Mouse (Mus musculus) myocyte (in vitro differentiated cells): ENCODE measurements around the gene Lyz2.

Source experiments
- CEBPB ChIP-seq: IDR thresholded peaks from 2 replicates; pipeline ENCODE4 v1.6.1; 2011; ENCODE audit warnings: mild to moderate bottlenecking, moderate library complexity; ENCODE audit not compliant: poor library complexity, insufficient read depth, severe bottlenecking
- E2F4 ChIP-seq: IDR thresholded peaks from one replicate; pipeline ENCODE4 v1.6.1; 2011; ENCODE audit warnings: mild to moderate bottlenecking, control low read depth, moderate library complexity; ENCODE audit not compliant: insufficient read depth
- MAX ChIP-seq: IDR thresholded peaks from one replicate; pipeline ENCODE4 v1.6.1; 2011; ENCODE audit warnings: low read depth, mild to moderate bottlenecking, control low read depth
- MYOG ChIP-seq, 3 experiments: IDR thresholded peaks; one replicate each; pipeline ENCODE4 v1.6.1; 2011; ENCODE audit warnings: control low read depth in 2 of 3, low read depth in 2 of 3, mild to moderate bottlenecking in 2 of 3; ENCODE audit not compliant: insufficient read length in 2 of 3, control insufficient read depth in 1 of 3, insufficient read depth in 1 of 3
- POLR2A ChIP-seq: IDR thresholded peaks from one replicate; pipeline ENCODE4 v1.6.1; 2011; ENCODE audit warnings: low read depth, mild to moderate bottlenecking, control low read depth, moderate library complexity; ENCODE audit not compliant: insufficient read length
- POLR2AphosphoS2 ChIP-seq: IDR thresholded peaks from one replicate; pipeline ENCODE4 v1.6.1; 2011; ENCODE audit warnings: low read depth, control low read depth; ENCODE audit not compliant: insufficient read length
- SRF ChIP-seq: IDR thresholded peaks from one replicate; pipeline ENCODE4 v1.6.1; 2011; ENCODE audit warnings: low read depth; ENCODE audit not compliant: control insufficient read depth, insufficient read length
- TCF12 ChIP-seq: IDR thresholded peaks from one replicate; pipeline ENCODE4 v1.6.1; 2011; ENCODE audit warnings: mild to moderate bottlenecking, control low read depth; ENCODE audit not compliant: poor library complexity, insufficient read depth, severe bottlenecking
- TCF3 ChIP-seq: IDR thresholded peaks from one replicate; pipeline ENCODE4 v1.6.1; 2011; ENCODE audit warnings: low read depth, control low read depth; ENCODE audit not compliant: insufficient read length
- USF1 ChIP-seq: IDR thresholded peaks from one replicate; pipeline ENCODE4 v1.6.1; 2011; ENCODE audit warnings: low read depth, mild to moderate bottlenecking, control low read depth, moderate library complexity

DNA sequence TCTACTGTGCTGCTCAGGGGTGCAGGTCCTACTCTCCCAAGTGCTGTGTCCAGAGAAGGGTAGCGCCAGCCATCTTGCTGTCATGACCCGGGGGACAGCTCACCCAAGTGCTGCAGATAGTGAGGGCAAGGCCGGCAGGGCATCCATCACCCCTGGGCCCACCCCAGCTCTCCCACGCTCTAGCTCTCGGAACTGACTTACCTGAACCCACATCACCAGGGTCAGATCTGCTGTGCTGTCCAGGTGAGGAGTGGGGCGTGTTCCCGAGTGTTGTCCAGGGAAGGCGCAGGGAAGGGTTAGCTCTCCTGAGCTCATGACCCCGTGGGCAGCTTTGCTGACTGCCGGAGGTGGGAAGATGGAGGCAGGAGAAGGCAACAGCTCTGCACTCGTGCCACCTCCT lies 34.3 kb upstream of the Lyz2 start:
- TF ChIP-seq MAX (no peak), POLR2A (no peak), E2F4 (no peak), POLR2AphosphoS2 (no peak), SRF (no peak), MYOG (IDR thresholded peaks at IDR 0.05; ENCODE audit: control insufficient read depth in 1 of 3, insufficient read depth in 1 of 3, insufficient read length in 2 of 3, low read depth in 2 of 3) (no peak), USF1 (no peak), TCF12 (no peak), TCF3 (no peak), CEBPB (no peak)
